ENCODE assay signal across 8 mouse cellular contexts in the genomic region with DNA sequence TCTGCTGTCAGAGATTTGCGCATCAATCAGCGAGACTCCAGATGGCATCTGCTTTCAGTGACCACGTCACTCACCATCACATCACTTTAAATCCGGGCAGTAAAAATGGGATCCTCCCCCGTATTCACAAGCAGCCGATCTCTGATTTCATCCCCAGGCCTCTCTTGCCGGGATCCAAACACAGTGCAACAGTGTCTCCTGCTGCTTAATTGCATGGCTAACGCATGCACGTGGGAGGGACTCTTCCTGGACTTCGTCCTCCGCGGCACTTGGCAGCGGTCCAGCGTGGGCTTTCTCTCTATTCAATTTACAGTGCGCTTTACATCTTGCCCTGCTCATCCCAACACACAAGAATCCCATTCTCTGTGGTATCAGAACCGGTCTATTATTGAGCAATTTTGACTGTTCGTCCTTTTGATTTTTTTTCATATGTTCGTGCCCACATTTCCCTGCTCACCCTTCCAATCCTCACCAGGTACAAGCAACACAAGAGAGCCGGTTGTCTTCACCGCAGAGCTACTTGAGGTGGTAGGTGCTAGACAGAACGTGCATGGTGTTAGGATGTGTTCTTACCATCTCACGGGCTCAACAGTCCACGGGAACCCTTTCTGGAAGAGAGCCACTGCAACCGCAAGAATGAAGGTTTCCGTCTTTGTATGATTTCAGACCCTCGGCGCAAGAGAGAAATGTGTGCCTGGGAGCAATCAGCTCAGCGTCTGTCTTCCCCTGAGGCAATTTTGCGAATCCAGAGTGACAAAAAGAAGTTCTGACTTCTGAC.
DNase-seq lines count a peak whose midpoint lies in the region; ATAC-seq lines count a peak whose summit lies in the region.

No protein-coding gene starts in this region.

- ATAC-seq in forebrain, embryonic 13.5 days: peak; percentile 53; the same call in 1 of the 2 replicates
- peak; percentile 87 for ATAC-seq in intestine, embryonic 15.5 days
- ATAC-seq in neural tube, embryonic 11.5 days (ENCODE audit: insufficient read depth, low FRiP score, low TSS enrichment): no peak

- H3K27ac ChIP-seq in forebrain, embryonic 13.5 days: 0 out of 2 replicates have a peak overlapping the region, but pooled peaks have one; percentile 3
- no peak overlapping the region for H3K27ac ChIP-seq in intestine, embryonic 15.5 days
- no peak overlapping the region for H3K27ac ChIP-seq in limb, embryonic 10.5 days
- H3K27ac ChIP-seq in neural tube, embryonic 11.5 days (ENCODE audit: low read depth, low read length): no peak overlapping the region

- H3K9me3 ChIP-seq in forebrain, embryonic 13.5 days (replicated peaks): no peaks in the 10 kb centered on the region
- H3K9me3 ChIP-seq in intestine, embryonic 15.5 days: no peaks in the 10 kb centered on the region
- H3K9me3 ChIP-seq in limb, embryonic 10.5 days (replicated peaks): no peaks in the 10 kb centered on the region
- H3K9me3 ChIP-seq in neural tube, embryonic 11.5 days (ENCODE audit: control insufficient read depth, low read length): no peaks in the 10 kb centered on the region

- peak overlapping the region; percentile 53 for H3K4me2 ChIP-seq in forebrain, embryonic 13.5 days
- H3K4me2 ChIP-seq in intestine, embryonic 15.5 days (replicated peaks): peak overlapping the region; percentile 51
- peak overlapping the region; percentile 29 for H3K4me2 ChIP-seq in neural tube, embryonic 11.5 days (ENCODE audit: low read depth)

- H3K9ac ChIP-seq in forebrain, embryonic 13.5 days: peak overlapping the region; percentile 9; the same call in 1 of the 2 replicates
- H3K9ac ChIP-seq in intestine, embryonic 15.5 days: no peak overlapping the region
- no peak overlapping the region for H3K9ac ChIP-seq in neural tube, embryonic 11.5 days (ENCODE audit: low read length)

- no peaks in the 10 kb centered on the region for H3K36me3 ChIP-seq in forebrain, embryonic 13.5 days (ENCODE audit: poor library complexity, severe bottlenecking)
- no peaks in the 10 kb centered on the region for H3K36me3 ChIP-seq in intestine, embryonic 15.5 days
- no peaks in the 10 kb centered on the region for H3K36me3 ChIP-seq in limb, embryonic 10.5 days
- H3K36me3 ChIP-seq in neural tube, embryonic 11.5 days (ENCODE audit: control insufficient read depth, insufficient read depth, low read length): no peaks in the 10 kb centered on the region

- peak overlapping the region; percentile 27 for H3K4me3 ChIP-seq in forebrain, embryonic 13.5 days
- peak overlapping the region; percentile 9; the same call in 1 of the 2 replicates for H3K4me3 ChIP-seq in intestine, embryonic 15.5 days (replicated peaks)
- H3K4me3 ChIP-seq in limb, embryonic 10.5 days: 0 out of 2 replicates have a peak overlapping the region, but pooled peaks have one; percentile 8
- peak overlapping the region; percentile 10; the same call in 1 of the 2 replicates for H3K4me3 ChIP-seq in neural tube, embryonic 11.5 days (ENCODE audit: low read depth, low read length)

- 30% methylated on average over 29 of the region's 29 CpGs for WGBS in forebrain, embryonic 13.5 days
- 36% methylated on average over 29 of the region's 29 CpGs for whole genome bisulfite sequencing in intestine, embryonic 15.5 days
- 58% methylated on average over 29 of the region's 29 CpGs for WGBS in limb, embryonic 10.5 days
- WGBS in neural tube, embryonic 11.5 days: 48% methylated on average over 29 of the region's 29 CpGs

- peak; percentile 16 for DNase-seq in layer of hippocampus, adult 11-12 months (ENCODE audit: low spot score)
- no peak for DNase-seq in layer of hippocampus, adult 9-10 months (ENCODE audit: low spot score)
- DNase-seq in limb, embryonic 10.5 days (ENCODE audit: low spot score): no peak
- DNase-seq in neural tube, embryonic 11.5 days (ENCODE audit: low spot score): peak; percentile 62
- no peak for DNase-seq in thymus, postnatal 10 days (ENCODE audit: low spot score in 2 of 2)
- no peak for DNase-seq in B cell, adult 2 months

- H3K4me1 ChIP-seq in forebrain, embryonic 13.5 days: peaks cover 14% of the 10 kb centered on the region
- H3K4me1 ChIP-seq in intestine, embryonic 15.5 days (replicated peaks): peaks cover 10% of the 10 kb centered on the region
- H3K4me1 ChIP-seq in limb, embryonic 10.5 days: peaks cover 14% of the 10 kb centered on the region
- peaks cover 8% of the 10 kb centered on the region for H3K4me1 ChIP-seq in neural tube, embryonic 11.5 days (ENCODE audit: control insufficient read depth, insufficient read depth, low read length)

- peaks cover 6% of the 10 kb centered on the region; the same call in 1 of the 2 replicates for H3K27me3 ChIP-seq in forebrain, embryonic 13.5 days
- H3K27me3 ChIP-seq in intestine, embryonic 15.5 days (replicated peaks): 0 out of 2 replicates have a peak, but pooled peaks cover 2% of the 10 kb centered on the region
- H3K27me3 ChIP-seq in limb, embryonic 10.5 days (ENCODE audit: low read depth, poor library complexity, severe bottlenecking): peaks cover 13% of the 10 kb centered on the region
- H3K27me3 ChIP-seq in neural tube, embryonic 11.5 days (ENCODE audit: control insufficient read depth, insufficient read depth, low read length): peaks cover 9% of the 10 kb centered on the region; the same call in 1 of the 2 replicates

Comparison
In these comparisons a context has a peak if more than half of its experiments do, and no peak if none do; other contexts are left out.
1. DNase-seq: peak in layer of hippocampus, adult 11-12 months (single experiment) and neural tube, embryonic 11.5 days (single experiment); none in layer of hippocampus, adult 9-10 months (single experiment), limb, embryonic 10.5 days (single experiment), thymus, postnatal 10 days (0 of 2) and B cell, adult 2 months (0 of 2).
2. Peak in every context shown above with its lines, with median percentiles within 50 percentile points of each other: H3K4me2 ChIP-seq and H3K4me3 ChIP-seq.